Mouse (Mus musculus) heart, postnatal 25 days (tissue): ENCODE results near the gene Cep85l. TPM values are rescaled to one million over a fixed set of nuclear protein-coding genes. Genes with fewer than 3 reads are reported as not detected.

Source experiments
- DNase-seq: peaks from one replicate; pipeline ENCODE4 v3.0.0; 2022; ENCODE audit warnings: low spot score
- intact Hi-C: fragments of 180-260 bp; cut with DNase I; formaldehyde crosslinking; loops from one replicate; pipeline ENCODE4 v1.15.1; 2025
- total RNA-seq, 2 experiments: library from RNA; stranded (reverse); gene quantifications; 2 replicates each; pipeline ENCODE4 v1.2.3; 2021

Cep85l gene
- total RNA-seq, 2 experiments from 2014 or later = 14.5 to 16.1 TPM

DNA sequence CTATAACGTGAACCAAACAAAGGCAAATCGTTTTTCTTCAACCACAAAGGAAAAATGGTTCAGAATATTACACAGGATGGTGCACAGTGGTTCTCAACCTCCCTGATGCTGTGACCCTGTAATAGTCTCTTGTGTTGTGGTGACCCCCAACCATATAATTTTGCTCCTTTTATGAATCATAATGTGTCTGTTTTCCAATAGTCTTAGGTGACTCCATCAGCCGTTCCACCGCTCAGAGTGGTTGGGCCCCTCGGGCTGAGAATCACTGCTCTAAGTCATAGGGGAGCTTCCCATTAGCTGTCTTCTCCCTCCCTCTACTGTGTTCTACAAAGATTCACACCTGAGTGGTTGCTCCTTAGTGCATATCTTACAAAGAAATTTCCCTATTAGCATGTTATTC, 32.8 kb downstream of the Cep85l start:
- DNase-seq = no peak
- intact Hi-C loops = loop anchor here (1.0 to 5.0 kb wide), 4 partner anchors 50 to 235 kb away; no protein-coding TSS in a partner anchor

DNA sequence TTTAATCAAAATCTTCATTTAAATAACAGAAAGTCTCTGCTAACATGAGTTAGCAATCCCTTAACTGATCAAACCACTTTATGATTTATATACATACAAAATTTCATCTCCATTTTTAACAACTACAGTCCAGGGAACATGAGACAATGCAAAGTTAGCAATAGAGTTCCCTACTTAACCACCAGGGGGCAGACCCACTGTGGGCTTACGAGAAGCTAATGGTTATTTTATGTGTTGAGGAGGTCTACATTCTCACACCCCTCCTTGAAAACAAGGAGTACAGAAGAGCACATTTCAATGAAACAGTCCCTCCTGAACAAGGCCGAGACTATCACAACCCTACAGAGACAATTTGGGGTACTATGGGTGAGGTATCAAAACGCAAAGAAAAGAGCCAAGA, 33.2 kb downstream of the Cep85l start:
- DNase-seq = no peak
- intact Hi-C loops = loop anchor here (1.0 to 5.0 kb wide), 4 partner anchors 51 to 234 kb away; no protein-coding TSS in a partner anchor

DNA sequence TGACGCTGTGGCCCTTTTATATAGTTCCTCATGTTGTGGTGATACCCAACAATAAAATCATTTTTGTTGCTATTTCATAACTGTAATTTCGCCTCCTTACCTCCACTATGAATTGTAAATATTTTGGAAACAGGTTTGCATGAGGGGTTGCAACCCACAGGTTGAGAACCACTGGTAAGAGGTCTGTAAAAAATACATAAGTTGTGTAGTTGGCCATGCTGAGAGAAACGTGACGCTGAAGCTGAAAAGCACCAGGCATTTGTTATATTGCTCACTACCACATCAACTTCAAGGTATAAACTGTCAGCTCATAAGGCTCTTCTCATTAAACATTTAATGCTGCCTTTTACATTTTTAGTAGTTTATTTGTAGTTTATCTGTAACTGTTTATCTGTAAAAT, 34.2 kb downstream of the Cep85l start:
- intact Hi-C loops = loop anchor here (5.0 kb wide), 3 partner anchors 52 to 233 kb away; no protein-coding TSS in a partner anchor
- DNase-seq = no peak

DNA sequence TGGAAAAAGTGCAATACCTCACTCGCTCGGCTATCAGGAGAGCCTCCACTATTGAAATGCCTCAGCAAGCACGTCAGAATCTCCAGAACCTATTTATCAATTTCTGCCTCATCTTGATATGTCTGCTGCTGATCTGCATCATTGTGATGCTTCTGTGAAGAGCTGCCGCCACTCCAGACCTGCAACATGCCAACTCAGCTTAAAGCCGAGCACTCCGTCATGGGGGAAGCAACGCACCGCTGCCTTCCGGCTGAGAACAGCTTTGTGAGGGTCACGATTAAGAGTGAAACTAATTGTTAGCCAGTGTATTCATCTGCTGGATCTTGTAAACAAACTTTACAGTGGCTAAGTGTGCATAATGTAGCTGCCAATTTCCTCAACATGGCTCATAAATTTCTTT, 35.9 kb downstream of the Cep85l start:
- intact Hi-C loops = no loop called here
- DNase-seq = no peak

DNA sequence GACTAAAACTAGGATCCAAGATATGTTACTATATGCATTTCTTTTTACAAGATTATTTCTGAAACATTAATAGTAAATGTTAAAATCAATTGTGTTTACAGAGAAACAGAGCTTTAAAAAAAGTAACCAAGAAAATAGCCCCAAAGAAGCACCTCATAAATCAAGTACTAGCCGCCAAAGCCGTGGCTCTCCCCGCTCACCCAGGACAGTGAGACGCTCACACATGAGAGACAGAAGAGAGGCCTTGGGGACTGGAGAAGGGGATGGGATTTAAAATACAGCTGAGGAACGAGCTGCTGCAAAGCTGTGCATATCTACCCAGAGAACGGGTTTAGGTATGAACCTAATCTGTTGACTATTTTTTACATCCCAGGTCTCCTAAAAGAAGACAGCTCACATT, 36.4 kb downstream of the Cep85l start:
- DNase-seq = no peak
- intact Hi-C loops = no loop called here

GRCm38 (mm10) chr10:53342166-53342728, 37.5 kb downstream of the Cep85l start:
- no peak for DNase-seq
- intact Hi-C loops = no loop called here

DNA sequence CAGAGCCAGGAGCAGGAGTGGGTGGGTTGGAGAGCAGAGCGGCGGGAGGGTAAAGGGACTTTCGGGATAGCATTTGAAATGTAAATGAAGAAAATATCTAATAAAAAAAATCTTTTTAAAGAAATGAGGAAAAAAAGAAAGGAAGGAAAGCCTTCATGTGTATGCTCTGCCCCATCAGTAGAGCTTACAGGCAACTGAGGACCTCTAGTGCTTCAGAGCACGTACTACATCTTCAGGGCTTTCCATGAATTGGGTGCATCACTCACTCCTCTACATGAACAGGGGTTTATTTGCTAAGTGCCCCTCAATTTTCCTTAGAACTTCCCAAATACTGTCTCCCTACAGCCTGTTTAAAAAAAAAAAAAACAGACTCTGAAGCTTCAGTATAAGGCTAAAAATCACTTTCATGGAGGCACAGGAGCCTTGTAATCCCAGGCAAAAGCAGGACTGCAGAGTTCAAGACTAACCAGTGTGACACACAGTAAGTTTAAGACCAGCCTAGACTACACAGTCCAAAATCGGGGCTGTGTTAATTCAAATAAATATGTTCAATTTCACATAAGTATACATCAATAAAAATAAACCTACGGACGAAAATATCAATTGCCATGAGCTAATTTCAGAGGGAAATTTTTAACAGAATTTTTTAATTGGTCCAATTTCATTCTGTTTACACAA, 38.3 kb downstream of the Cep85l start:
- DNase-seq = no peak
- intact Hi-C loops = no loop called here

DNA sequence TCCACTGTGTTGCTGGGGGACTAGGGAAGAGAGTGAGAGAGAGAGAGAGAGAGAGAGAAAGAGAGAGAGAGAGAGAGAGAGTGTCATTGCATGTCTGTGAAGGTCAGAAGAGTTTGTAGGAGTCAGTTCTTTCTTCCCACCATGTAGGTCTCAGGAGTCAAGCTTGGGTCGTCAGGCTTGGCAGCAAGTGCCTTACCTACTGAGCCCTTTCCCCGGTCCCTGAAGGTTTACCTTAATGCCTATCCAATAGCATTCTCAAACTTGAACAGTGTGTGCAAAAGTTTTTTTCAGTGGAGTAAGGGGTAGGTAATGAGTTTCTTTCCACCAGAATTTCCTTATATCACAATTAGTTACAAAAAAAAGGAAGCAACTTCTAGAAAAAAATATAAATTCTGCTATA, 40.7 kb downstream of the Cep85l start:
- DNase-seq = no peak
- intact Hi-C loops = loop anchor here (5.0 kb wide), 1 partner anchor 162 kb away; no protein-coding TSS in a partner anchor

DNA sequence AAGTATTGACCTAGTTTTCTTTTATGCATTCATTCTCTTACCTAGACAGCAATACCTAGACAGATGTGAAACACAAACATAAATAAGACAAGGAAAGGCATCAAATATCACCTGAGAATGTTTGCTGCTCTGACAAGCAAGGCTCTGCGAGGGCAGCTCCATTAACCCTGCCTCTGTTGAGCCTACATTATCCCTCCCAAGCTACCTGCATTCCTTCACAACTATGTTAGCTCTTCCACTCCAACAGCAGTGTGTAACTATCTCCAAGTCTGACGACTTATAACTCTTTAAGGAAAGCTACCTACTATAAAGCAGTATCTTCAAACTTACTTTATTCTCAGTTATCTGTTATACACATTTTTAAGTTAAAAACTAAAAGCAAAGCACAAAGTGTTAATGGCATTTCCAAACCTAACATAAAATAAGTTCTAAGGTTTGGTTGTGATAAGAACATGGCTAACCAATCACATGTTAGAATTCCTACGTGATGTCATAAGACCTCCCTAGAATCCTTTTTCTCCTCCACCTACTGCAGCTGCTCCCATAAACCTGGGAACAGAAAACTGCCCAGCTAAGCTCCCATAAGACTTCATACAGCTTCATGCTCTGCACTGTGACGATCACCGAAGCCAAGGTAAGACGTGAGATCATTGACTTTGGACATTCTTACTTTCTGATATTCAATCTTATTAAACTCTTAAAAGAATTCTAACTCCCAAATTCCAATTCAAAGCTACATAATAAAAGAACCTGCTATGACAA, 42.4 kb downstream of the Cep85l start, which contains the start of gene Pln:
Gene Pln, plus strand, starts transcription at position 506 of the 762 bp plus-strand sequence.
- intact Hi-C loops = loop anchor here (5.0 kb wide), 1 partner anchor 160 kb away; no protein-coding TSS in a partner anchor
- no peak for DNase-seq

DNA sequence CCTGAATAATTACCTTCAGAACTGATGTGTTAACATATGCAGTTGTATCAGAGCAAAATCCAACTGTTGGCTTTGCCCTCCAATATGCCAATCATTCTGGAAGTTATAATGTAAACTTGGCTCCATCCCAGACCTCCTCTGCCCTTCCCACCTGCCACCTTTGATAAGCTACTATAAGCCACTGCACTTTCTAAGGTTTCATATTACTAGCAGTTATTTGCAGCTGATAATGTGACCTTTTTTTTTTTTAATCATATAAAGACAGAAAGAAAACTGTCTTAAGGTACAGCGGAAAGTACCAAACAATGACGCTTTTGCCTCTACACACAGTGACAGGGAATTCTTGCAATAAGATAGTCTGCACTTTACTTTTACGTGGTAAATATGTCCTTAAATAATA, 43.8 kb downstream of the Cep85l start:
- intact Hi-C loops = loop anchor here (1.0 to 5.0 kb wide), 2 partner anchors 40 to 159 kb away; no protein-coding TSS in a partner anchor
- DNase-seq = no peak

DNA sequence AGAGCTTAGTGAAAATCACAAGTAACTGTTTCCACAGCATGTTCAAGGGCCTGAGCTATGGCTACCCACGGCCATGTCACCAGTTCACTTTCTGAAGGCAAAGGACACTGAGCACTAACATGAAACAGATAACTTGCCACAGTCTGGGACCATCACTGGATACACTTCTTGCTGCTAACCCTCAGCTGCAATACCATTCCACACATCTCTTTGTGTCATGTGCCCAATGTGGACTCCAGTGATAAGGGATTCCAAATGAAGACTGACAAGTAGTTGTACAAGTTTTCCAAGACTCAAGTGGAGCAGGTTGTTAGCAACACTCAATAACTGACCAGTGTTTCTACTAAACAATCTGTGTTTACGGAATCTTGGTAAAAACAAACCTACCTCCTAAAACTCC, 44.5 kb downstream of the Cep85l start:
- intact Hi-C loops = loop anchor here (5.0 kb wide), 1 partner anchor 158 kb away; no protein-coding TSS in a partner anchor
- no peak for DNase-seq

- intact Hi-C loops = no loop called here
- no peak for DNase-seq
These were observed 47.0 kb downstream of the Cep85l start for GRCm38 (mm10) chr10:53332752-53333151.

GRCm38 (mm10) chr10:53329257-53329656, 50.5 kb downstream of the Cep85l start:
- no peak for DNase-seq
- intact Hi-C loops = no loop called here

- DNase-seq = no peak
- intact Hi-C loops = no loop called here
These were observed 53.4 kb downstream of the Cep85l start for GRCm38 (mm10) chr10:53326367-53326766.

- peak; percentile 34 for DNase-seq
- intact Hi-C loops = no loop called here
These were observed 55.1 kb downstream of the Cep85l start for GRCm38 (mm10) chr10:53324663-53325062.

- intact Hi-C loops = no loop called here
- no peak for DNase-seq
These were observed 56.4 kb downstream of the Cep85l start for GRCm38 (mm10) chr10:53323367-53323766.

DNA sequence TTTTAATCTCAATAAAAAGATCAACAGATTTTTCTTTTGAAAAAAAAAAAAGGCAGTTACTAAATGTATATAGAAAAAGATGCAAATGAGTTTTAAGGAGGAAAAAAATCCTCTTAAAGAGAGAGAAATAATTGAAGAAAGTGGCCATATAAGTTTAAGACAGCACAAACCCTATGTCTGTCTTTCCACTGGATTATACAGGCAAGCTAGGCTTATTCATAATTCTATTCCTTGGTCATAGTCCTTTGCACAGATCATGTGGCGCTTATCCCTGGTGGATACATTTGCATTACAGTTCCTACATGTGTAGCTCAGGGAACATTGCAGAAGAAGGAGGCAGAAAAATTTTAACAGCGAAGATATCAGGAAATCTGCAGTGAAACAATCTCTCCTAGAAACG, 73.1 kb downstream of the Cep85l start:
- intact Hi-C loops = loop anchor here (2.0 to 5.0 kb wide), 2 partner anchors 192 to 219 kb away; no protein-coding TSS in a partner anchor

GRCm38 (mm10) chr10:53305867-53306266, 73.9 kb downstream of the Cep85l start:
- DNase-seq = no peak
- intact Hi-C loops = loop anchor here (2.0 to 5.0 kb wide), 2 partner anchors 191 to 219 kb away; no protein-coding TSS in a partner anchor

More for the DNA sequence above, 73.1 kb downstream of the Cep85l start:
- DNase-seq = no peak

DNA sequence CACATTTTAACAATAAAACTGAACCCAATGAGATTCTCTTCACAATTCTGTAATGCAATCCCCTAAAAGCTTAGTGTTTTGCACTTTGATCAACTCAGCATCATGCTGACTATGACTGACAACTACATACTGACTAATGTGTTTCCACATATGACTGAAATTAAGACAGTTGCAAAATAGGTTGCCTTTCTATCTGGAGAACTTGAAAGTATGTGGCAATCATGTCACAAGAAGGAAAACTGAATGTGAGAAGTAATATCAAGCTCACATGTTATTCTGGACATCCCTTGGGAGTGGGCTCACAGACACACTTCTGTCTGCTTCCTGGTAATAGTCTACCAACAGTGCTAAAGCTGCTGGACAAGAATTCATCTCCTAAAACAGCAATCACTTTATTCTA, 94.6 kb downstream of the Cep85l start:
- intact Hi-C loops = no loop called here
- no peak for DNase-seq

DNA sequence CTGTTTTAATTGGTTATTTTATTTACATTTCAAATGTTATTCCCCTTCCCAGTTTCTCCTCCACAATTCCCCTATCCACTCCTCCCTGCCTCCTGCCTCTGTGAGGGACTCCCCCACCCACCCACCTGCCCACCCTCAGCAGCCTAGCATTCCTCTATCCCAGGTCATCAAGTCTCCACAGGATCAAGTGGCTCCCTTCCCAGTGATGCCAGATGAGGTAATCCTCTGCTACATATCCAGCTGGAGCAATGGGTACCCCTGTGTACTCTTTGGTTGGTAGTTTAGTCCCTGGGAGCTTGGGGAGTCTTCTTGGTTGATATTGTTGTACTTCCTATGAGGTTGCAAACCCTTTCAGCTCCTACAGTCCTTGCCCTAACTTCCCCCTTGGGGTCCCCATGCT, 107.5 kb downstream of the Cep85l start:
- no peak for DNase-seq
- intact Hi-C loops = no loop called here
